In genomic region chr2:26914148-26914941, GRCm38 (mm10) we compare ENCODE assay signal across 11 mouse cellular contexts. TPM values are rescaled to one million over a fixed set of nuclear protein-coding genes. Genes with fewer than 3 reads are reported as not detected.
DNase-seq lines count a peak whose midpoint lies in the region; ATAC-seq and TF ChIP-seq lines count a peak whose summit lies in the region.
"Had no signal": no experiment of that assay in that cellular context is flagged by ENCODE, and none has a peak within 500 bp of the region (broad histone marks: within the 10 kb centered on the region; RNA-seq: fewer than 3 reads in every experiment).

No protein-coding gene starts in this region.

- peaks cover 45% of the 10 kb centered on the region for H3K36me3 ChIP-seq in embryonic facial prominence, embryonic 12.5 days
- H3K36me3 ChIP-seq in embryonic facial prominence, embryonic 10.5 days (replicated peaks) = peaks cover 60% of the 10 kb centered on the region
- H3K36me3 ChIP-seq in kidney, embryonic 16.5 days (ENCODE audit: insufficient read depth, low read length) = peaks cover 46% of the 10 kb centered on the region
- H3K36me3 ChIP-seq in MEL (ENCODE audit: control insufficient read depth in 1 of 2, insufficient read depth in 2 of 2, low read length in 2 of 2) = peaks cover 5 to 18% of the 10 kb centered on the region in 2 experiments; a peak in 3 of 4 replicates
- H3K36me3 ChIP-seq in limb, embryonic 15.5 days = peaks cover 49% of the 10 kb centered on the region

- H3K27me3 ChIP-seq in embryonic facial prominence, embryonic 12.5 days = no peaks in the 10 kb centered on the region
- no peaks in the 10 kb centered on the region for H3K27me3 ChIP-seq in embryonic facial prominence, embryonic 10.5 days (replicated peaks; ENCODE audit: low read depth, poor library complexity, severe bottlenecking)
- no peaks in the 10 kb centered on the region for H3K27me3 ChIP-seq in kidney, embryonic 16.5 days (ENCODE audit: insufficient read depth, low read length)
- H3K27me3 ChIP-seq in MEL (ENCODE audit: control insufficient read depth in 1 of 2, insufficient read depth in 2 of 2, low read length in 2 of 2) = no peaks in the 10 kb centered on the region
- no peaks in the 10 kb centered on the region for H3K27me3 ChIP-seq in limb, embryonic 15.5 days

- peak overlapping the region; percentile 96; the same call in 1 of the 2 replicates for H3K4me2 ChIP-seq in embryonic facial prominence, embryonic 12.5 days (replicated peaks)
- H3K4me2 ChIP-seq in kidney, embryonic 16.5 days (replicated peaks; ENCODE audit: low read depth, low read length) = peak overlapping the region; percentile 97
- no peak overlapping the region for H3K4me2 ChIP-seq in limb, embryonic 15.5 days

- H3K9ac ChIP-seq in embryonic facial prominence, embryonic 12.5 days = no peak overlapping the region
- H3K9ac ChIP-seq in kidney, embryonic 16.5 days (replicated peaks; ENCODE audit: low read length) = no peak overlapping the region
- peak overlapping the region; percentile 87 for H3K9ac ChIP-seq in MEL (ENCODE audit: control insufficient read depth, low read depth, low read length, poor library complexity, severe bottlenecking)
- no peak overlapping the region for H3K9ac ChIP-seq in limb, embryonic 15.5 days

- H3K9me3 ChIP-seq in embryonic facial prominence, embryonic 12.5 days = no peaks in the 10 kb centered on the region
- H3K9me3 ChIP-seq in embryonic facial prominence, embryonic 10.5 days = no peaks in the 10 kb centered on the region
- H3K9me3 ChIP-seq in kidney, embryonic 16.5 days (ENCODE audit: low read length) = no peaks in the 10 kb centered on the region
- H3K9me3 ChIP-seq in MEL (replicated peaks; ENCODE audit: insufficient read depth, low read length) = no peaks in the 10 kb centered on the region
- no peaks in the 10 kb centered on the region for H3K9me3 ChIP-seq in limb, embryonic 15.5 days

- H3K4me3 ChIP-seq in embryonic facial prominence, embryonic 12.5 days = no peak overlapping the region
- H3K4me3 ChIP-seq in embryonic facial prominence, embryonic 10.5 days = no peak overlapping the region
- no peak overlapping the region for H3K4me3 ChIP-seq in kidney, embryonic 16.5 days (ENCODE audit: low read length)
- H3K4me3 ChIP-seq in MEL (ENCODE audit: control insufficient read depth in 1 of 2, insufficient read depth in 1 of 2, low read depth in 2 of 2, low read length in 2 of 2) = no peak overlapping the region
- H3K4me3 ChIP-seq in limb, embryonic 15.5 days = peak overlapping the region; percentile 8; the same call in 1 of the 2 replicates

- no peak for DNase-seq in embryonic facial prominence, embryonic 10.5 days (ENCODE audit: low spot score)
- no peak for DNase-seq in kidney, postnatal 25 days
- DNase-seq in MEL (ENCODE audit: low read depth, low spot score) = peak; percentile 58
- no peak for DNase-seq in thymus, adult 18-20 months
- DNase-seq in thymus, postnatal 0 days (ENCODE audit: low spot score) = no peak
- DNase-seq: adrenal gland, postnatal 14 days; cerebellum, adult 18-20 months; layer of hippocampus, adult 9-11 months had no signal

- TF ChIP-seq EP300 in MEL (IDR thresholded peaks at IDR 0.05; ENCODE audit: low read depth in 1 of 2, low read length in 2 of 2) = no peak

- 0 out of 6 replicates have a peak, but pooled peaks of 1 of the 3 experiments have one; percentile 11 for TF ChIP-seq CTCF in MEL (IDR thresholded peaks at IDR 0.05 in 2 of 3, conservative IDR thresholded peaks at IDR 0.05 in 1 of 3; ENCODE audit: control insufficient read depth in 1 of 3, insufficient read depth in 1 of 3, low read depth in 2 of 3, low read length in 3 of 3, poor library complexity in 1 of 3, severe bottlenecking in 1 of 3)

- no peak overlapping the region for H3K27ac ChIP-seq in embryonic facial prominence, embryonic 12.5 days
- no peak overlapping the region for H3K27ac ChIP-seq in embryonic facial prominence, embryonic 10.5 days (replicated peaks)
- H3K27ac ChIP-seq in kidney, embryonic 16.5 days (ENCODE audit: low read length) = 0 out of 2 replicates have a peak overlapping the region, but pooled peaks have one; percentile 8
- peak overlapping the region; percentile 54 for H3K27ac ChIP-seq in MEL (ENCODE audit: control insufficient read depth, low read depth, low read length)
- 0 out of 2 replicates have a peak overlapping the region, but pooled peaks have one; percentile 0 for H3K27ac ChIP-seq in limb, embryonic 15.5 days

- TF ChIP-seq POLR2A in MEL (IDR thresholded peaks at IDR 0.05; ENCODE audit: control insufficient read depth in 1 of 2, insufficient read depth in 1 of 2, low read depth in 1 of 2, low read length in 2 of 2, poor library complexity in 1 of 2) = peak in 1 of 2 experiments; percentile 12; a peak in 1 of 4 replicates

- 61% methylated on average over 8 of the region's 8 CpGs for WGBS in embryonic facial prominence, embryonic 12.5 days
- WGBS in embryonic facial prominence, embryonic 10.5 days = 62% methylated on average over 8 of the region's 8 CpGs
- 54% methylated on average over 8 of the region's 8 CpGs for WGBS in kidney, embryonic 16.5 days
- WGBS in limb, embryonic 15.5 days = 59% methylated on average over 8 of the region's 8 CpGs

- peaks cover 35% of the 10 kb centered on the region for H3K4me1 ChIP-seq in embryonic facial prominence, embryonic 12.5 days
- H3K4me1 ChIP-seq in embryonic facial prominence, embryonic 10.5 days = peaks cover 50% of the 10 kb centered on the region
- H3K4me1 ChIP-seq in kidney, embryonic 16.5 days (ENCODE audit: insufficient read depth, low read length) = peaks cover 46% of the 10 kb centered on the region
- peaks cover 0 to 18% of the 10 kb centered on the region in 2 experiments; a peak in 2 of 4 replicates for H3K4me1 ChIP-seq in MEL (ENCODE audit: control insufficient read depth in 1 of 2, insufficient read depth in 2 of 2, low read length in 2 of 2)
- peaks cover 48% of the 10 kb centered on the region for H3K4me1 ChIP-seq in limb, embryonic 15.5 days

- ATAC-seq in embryonic facial prominence, embryonic 12.5 days (ENCODE audit: insufficient number of reproducible peaks, insufficient read depth, low FRiP score, low TSS enrichment) = no peak
- ATAC-seq in kidney, embryonic 16.5 days (ENCODE audit: low FRiP score, low TSS enrichment) = no peak
- no peak for ATAC-seq in limb, embryonic 15.5 days (ENCODE audit: insufficient number of reproducible peaks, low FRiP score, low TSS enrichment, low read depth)

- peaks cover 75% of the 10 kb centered on the region for H3K79me2 ChIP-seq in MEL (ENCODE audit: control insufficient read depth, insufficient read depth, low read length, poor library complexity)

- TF ChIP-seq RAD21 in MEL (IDR thresholded peaks at IDR 0.05; ENCODE audit: low read depth, low read length) = no peak

RNA-seq across cellular contexts. Expression of gene Surf2, which starts 1.8 kb away (rescaled TPM):
- 43.8 and 44.1 TPM in 2 replicates for polyA plus RNA-seq in embryonic facial prominence, embryonic 12.5 days (2016; fragmentation: Nextera tagmentation; extraction: Ambion mirVana)
- polyA plus RNA-seq in embryonic facial prominence, embryonic 10.5 days (2016; fragmentation: Nextera tagmentation; extraction: Ambion mirVana) = 56.7 and 58.5 TPM in 2 replicates
- 46.6 and 52.2 TPM in 2 replicates for polyA plus RNA-seq in kidney, embryonic 16.5 days (2015; fragmentation: Nextera tagmentation; extraction: Ambion mirVana)
- total RNA-seq in MEL (2012; rRNA removed) = 41.0 and 63.1 TPM in 2 replicates
- polyA plus RNA-seq in MEL (2012; ENCODE audit: insufficient read depth in 1 of 2, insufficient read length in 2 of 2, low read depth in 1 of 2, low replicate concordance in 2 of 2, missing spikeins in 1 of 2) = 10 to 100 TPM in 1 of 2 experiments, not detected in 1; 84.8 TPM
- 32.4 and 41.0 TPM in 2 replicates for polyA plus RNA-seq in limb, embryonic 15.5 days (2015; fragmentation: Nextera tagmentation; extraction: Ambion mirVana)
- polyA plus RNA-seq in thymus, postnatal 0 days (2015; fragmentation: Nextera tagmentation; extraction: Ambion mirVana) = 46.7 and 48.3 TPM in 2 replicates

RNA-seq across cellular contexts. Expression of gene Surf1, which starts 2.0 kb away (rescaled TPM):
- polyA plus RNA-seq in embryonic facial prominence, embryonic 12.5 days (2016; fragmentation: Nextera tagmentation; extraction: Ambion mirVana) = 54.2 and 56.8 TPM in 2 replicates
- polyA plus RNA-seq in embryonic facial prominence, embryonic 10.5 days (2016; fragmentation: Nextera tagmentation; extraction: Ambion mirVana) = 44.5 and 48.6 TPM in 2 replicates
- 61.0 and 63.9 TPM in 2 replicates for polyA plus RNA-seq in kidney, embryonic 16.5 days (2015; fragmentation: Nextera tagmentation; extraction: Ambion mirVana)
- total RNA-seq in MEL (2012; rRNA removed) = 52.1 and 56.5 TPM in 2 replicates
- 10 to 100 TPM in 1 of 2 experiments, not detected in 1; 74.8 TPM for polyA plus RNA-seq in MEL (2012; ENCODE audit: insufficient read depth in 1 of 2, insufficient read length in 2 of 2, low read depth in 1 of 2, low replicate concordance in 2 of 2, missing spikeins in 1 of 2)
- 58.0 and 61.3 TPM in 2 replicates for polyA plus RNA-seq in limb, embryonic 15.5 days (2015; fragmentation: Nextera tagmentation; extraction: Ambion mirVana)
- polyA plus RNA-seq in thymus, postnatal 0 days (2015; fragmentation: Nextera tagmentation; extraction: Ambion mirVana) = 76.9 and 78.2 TPM in 2 replicates

RNA-seq across cellular contexts. Expression of gene Rpl7a, which starts 3.8 kb away (rescaled TPM):
- 565 and 574 TPM in 2 replicates for polyA plus RNA-seq in embryonic facial prominence, embryonic 12.5 days (2016; fragmentation: Nextera tagmentation; extraction: Ambion mirVana)
- polyA plus RNA-seq in embryonic facial prominence, embryonic 10.5 days (2016; fragmentation: Nextera tagmentation; extraction: Ambion mirVana) = 720 and 721 TPM in 2 replicates
- polyA plus RNA-seq in kidney, embryonic 16.5 days (2015; fragmentation: Nextera tagmentation; extraction: Ambion mirVana) = 574 and 624 TPM in 2 replicates
- total RNA-seq in MEL (2012; rRNA removed) = 3,335 and 3,552 TPM in 2 replicates
- 1,000 to 10,000 TPM in 1 of 2 experiments, not detected in 1; 1,526 TPM for polyA plus RNA-seq in MEL (2012; ENCODE audit: insufficient read depth in 1 of 2, insufficient read length in 2 of 2, low read depth in 1 of 2, low replicate concordance in 2 of 2, missing spikeins in 1 of 2)
- polyA plus RNA-seq in limb, embryonic 15.5 days (2015; fragmentation: Nextera tagmentation; extraction: Ambion mirVana) = 544 and 594 TPM in 2 replicates
- polyA plus RNA-seq in thymus, postnatal 0 days (2015; fragmentation: Nextera tagmentation; extraction: Ambion mirVana) = 763 and 778 TPM in 2 replicates

RNA-seq across cellular contexts. Expression of gene Med22, which starts 3.9 kb away (rescaled TPM):
- polyA plus RNA-seq in embryonic facial prominence, embryonic 12.5 days (2016; fragmentation: Nextera tagmentation; extraction: Ambion mirVana) = 72.1 and 74.2 TPM in 2 replicates
- polyA plus RNA-seq in embryonic facial prominence, embryonic 10.5 days (2016; fragmentation: Nextera tagmentation; extraction: Ambion mirVana) = 87.2 and 91.1 TPM in 2 replicates
- polyA plus RNA-seq in kidney, embryonic 16.5 days (2015; fragmentation: Nextera tagmentation; extraction: Ambion mirVana) = 62.6 and 62.9 TPM in 2 replicates
- total RNA-seq in MEL (2012; rRNA removed) = 64.6 and 90.1 TPM in 2 replicates
- polyA plus RNA-seq in MEL (2012; ENCODE audit: insufficient read depth in 1 of 2, insufficient read length in 2 of 2, low read depth in 1 of 2, low replicate concordance in 2 of 2, missing spikeins in 1 of 2) = 10 to 100 TPM in 1 of 2 experiments, not detected in 1; 79.0 TPM
- polyA plus RNA-seq in limb, embryonic 15.5 days (2015; fragmentation: Nextera tagmentation; extraction: Ambion mirVana) = 48.3 and 59.8 TPM in 2 replicates
- polyA plus RNA-seq in thymus, postnatal 0 days (2015; fragmentation: Nextera tagmentation; extraction: Ambion mirVana) = 28.5 and 30.7 TPM in 2 replicates

RNA-seq across cellular contexts. Expression of gene Surf6, which starts 11.7 kb away (rescaled TPM):
- polyA plus RNA-seq in embryonic facial prominence, embryonic 12.5 days (2016; fragmentation: Nextera tagmentation; extraction: Ambion mirVana) = 31.4 and 31.5 TPM in 2 replicates
- polyA plus RNA-seq in embryonic facial prominence, embryonic 10.5 days (2016; fragmentation: Nextera tagmentation; extraction: Ambion mirVana) = 33.5 and 37.1 TPM in 2 replicates
- polyA plus RNA-seq in kidney, embryonic 16.5 days (2015; fragmentation: Nextera tagmentation; extraction: Ambion mirVana) = 34.2 and 34.7 TPM in 2 replicates
- total RNA-seq in MEL (2012; rRNA removed) = 52.2 and 65.9 TPM in 2 replicates
- polyA plus RNA-seq in MEL (2012; ENCODE audit: insufficient read depth in 1 of 2, insufficient read length in 2 of 2, low read depth in 1 of 2, low replicate concordance in 2 of 2, missing spikeins in 1 of 2) = 10 to 100 TPM in 1 of 2 experiments, not detected in 1; 61.8 TPM
- polyA plus RNA-seq in limb, embryonic 15.5 days (2015; fragmentation: Nextera tagmentation; extraction: Ambion mirVana) = 26.2 and 27.2 TPM in 2 replicates
- 31.4 and 31.6 TPM in 2 replicates for polyA plus RNA-seq in thymus, postnatal 0 days (2015; fragmentation: Nextera tagmentation; extraction: Ambion mirVana)

Comparison
In these comparisons a context has a peak if more than half of its experiments do, and no peak if none do; other contexts are left out.
1. H3K27ac ChIP-seq: peak in kidney, embryonic 16.5 days (single experiment), MEL (single experiment) and limb, embryonic 15.5 days (single experiment); none in embryonic facial prominence, embryonic 12.5 days (single experiment) and embryonic facial prominence, embryonic 10.5 days (single experiment).